Mouse (Mus musculus): Measurements from ENCODE around the gene Adck2. TPM values are rescaled to one million over a fixed set of nuclear protein-coding genes. Genes with fewer than 3 reads are reported as not detected.

Gene Adck2
- 5.3 TPM for polyA plus RNA-seq (2014; fragmentation: Illumina TruSeq; extraction: RNeasy Lipid Tissue Mini Kit (QIAGEN cat#74804); ENCODE audit: low read depth, low replicate concordance)

GRCm38 (mm10) chr6:39573791-39574554 is at the start of gene Adck2:
TSS of gene Adck2 (plus strand) at chr6:39573873.

GRCm38 (mm10) chr6:39557723-39558261 is 15.9 kb upstream of the Adck2 start, which contains the start of gene Dennd2a:
TSS of gene Dennd2a (minus strand) at chr6:39557867.

GRCm38 (mm10) chr6:39585517-39585916 is 11.8 kb downstream of the Adck2 start, which contains the start of gene Gm42420:
TSS of gene Gm42420 (plus strand) at chr6:39585753.

GRCm38 (mm10) chr6:39592401-39593214 is 18.9 kb downstream of the Adck2 start, which contains the start of gene Ndufb2:
TSS of gene Ndufb2 (plus strand) at chr6:39592574.

Other genes with a start within 250 kb of the Adck2 start
- 15.3 TPM for gene Slc37a3, start 196.2 kb upstream of the Adck2 start, polyA plus RNA-seq (2014; fragmentation: Illumina TruSeq; extraction: RNeasy Lipid Tissue Mini Kit (QIAGEN cat#74804); ENCODE audit: low read depth, low replicate concordance)
- gene Rab19, start 192.7 kb upstream of the Adck2 start, polyA plus RNA-seq (2014; fragmentation: Illumina TruSeq; extraction: RNeasy Lipid Tissue Mini Kit (QIAGEN cat#74804); ENCODE audit: low read depth, low replicate concordance): not detected
- 20.1 TPM for gene Mkrn1, start 153.4 kb upstream of the Adck2 start, polyA plus RNA-seq (2014; fragmentation: Illumina TruSeq; extraction: RNeasy Lipid Tissue Mini Kit (QIAGEN cat#74804); ENCODE audit: low read depth, low replicate concordance)
- 0.64 TPM for gene Dennd2a, start 16.0 kb upstream of the Adck2 start, polyA plus RNA-seq (2014; fragmentation: Illumina TruSeq; extraction: RNeasy Lipid Tissue Mini Kit (QIAGEN cat#74804); ENCODE audit: low read depth, low replicate concordance)
- not detected for gene Gm42420, start 11.9 kb downstream of the Adck2 start, polyA plus RNA-seq (2014; fragmentation: Illumina TruSeq; extraction: RNeasy Lipid Tissue Mini Kit (QIAGEN cat#74804); ENCODE audit: low read depth, low replicate concordance)
- 91.9 TPM for gene Ndufb2, start 18.7 kb downstream of the Adck2 start, polyA plus RNA-seq (2014; fragmentation: Illumina TruSeq; extraction: RNeasy Lipid Tissue Mini Kit (QIAGEN cat#74804); ENCODE audit: low read depth, low replicate concordance)
- gene Braf, start 151.6 kb downstream of the Adck2 start, polyA plus RNA-seq (2014; fragmentation: Illumina TruSeq; extraction: RNeasy Lipid Tissue Mini Kit (QIAGEN cat#74804); ENCODE audit: low read depth, low replicate concordance): 12.0 TPM
- 121 TPM for gene Mrps33, start 237.1 kb downstream of the Adck2 start, polyA plus RNA-seq (2014; fragmentation: Illumina TruSeq; extraction: RNeasy Lipid Tissue Mini Kit (QIAGEN cat#74804); ENCODE audit: low read depth, low replicate concordance)